Mouse (Mus musculus) liver, embryonic 16.5 days (tissue): ENCODE results near the gene Ptgis. TPM values are rescaled to one million over a fixed set of nuclear protein-coding genes. Genes with fewer than 3 reads are reported as not detected.

Source experiments
- ATAC-seq: fragments of 200-750 bp; cut with Nextera tagmentation; 2 replicates; pipeline ENCODE4 v1.8.0; 2017; ENCODE audit warnings: low read depth, mild to moderate bottlenecking, moderate number of reproducible peaks, moderate library complexity
- H3K27ac ChIP-seq: fragments of 300-500 bp; sonication (generic); 2 replicates; pipeline ENCODE4 v1.5.1; 2014; ENCODE audit warnings: mild to moderate bottlenecking, low read length
- H3K27me3 ChIP-seq: fragments of 300-500 bp; sonication (generic); 2 replicates; pipeline ENCODE4 v1.6.1; 2014; ENCODE audit warnings: low read depth, low read length, mixed read lengths; ENCODE audit not compliant: control insufficient read depth, insufficient read depth
- H3K36me3 ChIP-seq: fragments of 300-500 bp; sonication (generic); 2 replicates; pipeline ENCODE4 v1.6.1; 2014; ENCODE audit warnings: mild to moderate bottlenecking; ENCODE audit not compliant: control insufficient read depth, insufficient read depth
- H3K4me1 ChIP-seq: fragments of 300-500 bp; sonication (generic); 2 replicates; pipeline ENCODE4 v1.6.1; 2014; ENCODE audit warnings: low read depth, low read length, mixed read lengths; ENCODE audit not compliant: control insufficient read depth
- H3K4me2 ChIP-seq: fragments of 300-500 bp; sonication (generic); 2 replicates; pipeline ENCODE4 v1.6.1; 2014; ENCODE audit warnings: low read depth, low read length, mixed read lengths
- H3K4me3 ChIP-seq: fragments of 300-500 bp; sonication (generic); 2 replicates; pipeline ENCODE4 v1.5.1; 2014; ENCODE audit warnings: low read depth, mild to moderate bottlenecking, low read length
- H3K9ac ChIP-seq: fragments of 300-500 bp; sonication (generic); 2 replicates; pipeline ENCODE4 v1.6.1; 2014; ENCODE audit warnings: low read depth, low read length
- H3K9me3 ChIP-seq: fragments of 300-500 bp; sonication (generic); replicated peaks from 2 replicates; pipeline ENCODE4 v1.6.1; 2016; ENCODE audit warnings: low read length; ENCODE audit not compliant: control insufficient read depth
- WGBS: fragments of 180-500 bp; shearing (Covaris S2); extraction: QIAGEN DNeasy Blood & Tissue Kit; methylation state at CpG from one replicate; pipeline ENCODE4 v1.1.7; 2014; ENCODE audit not compliant: insufficient replicate concordance; 5-methylcytosine and 5-hydroxymethylcytosine counted together
- polyA plus RNA-seq: library from polyadenylated mRNA; unstranded; fragments of >200 nt; fragmentation: Nextera tagmentation; extraction: Ambion mirVana; gene quantifications from 2 replicates; pipeline ENCODE4 v1.2.1, GENCODE M21; 2015

The Ptgis gene
- polyA plus RNA-seq, 1 experiment from 2014 or later, result 1.2 TPM

GRCm38 (mm10) chr2:167253476-167253875 lies 13.1 kb upstream of the Ptgis start:
- no peaks in the 10 kb centered on the region for H3K36me3 ChIP-seq
- H3K9me3 ChIP-seq, result no peaks in the 10 kb centered on the region
- no peak for ATAC-seq
- H3K4me2 ChIP-seq, result no peak overlapping the region
- H3K27me3 ChIP-seq, result no peaks in the 10 kb centered on the region
- H3K27ac ChIP-seq, result no peak overlapping the region
- H3K9ac ChIP-seq, result no peak overlapping the region
- WGBS, result 47% methylated on average over 5 of the region's 5 CpGs
- H3K4me1 ChIP-seq, result no peaks in the 10 kb centered on the region
- H3K4me3 ChIP-seq, result no peak overlapping the region

DNA sequence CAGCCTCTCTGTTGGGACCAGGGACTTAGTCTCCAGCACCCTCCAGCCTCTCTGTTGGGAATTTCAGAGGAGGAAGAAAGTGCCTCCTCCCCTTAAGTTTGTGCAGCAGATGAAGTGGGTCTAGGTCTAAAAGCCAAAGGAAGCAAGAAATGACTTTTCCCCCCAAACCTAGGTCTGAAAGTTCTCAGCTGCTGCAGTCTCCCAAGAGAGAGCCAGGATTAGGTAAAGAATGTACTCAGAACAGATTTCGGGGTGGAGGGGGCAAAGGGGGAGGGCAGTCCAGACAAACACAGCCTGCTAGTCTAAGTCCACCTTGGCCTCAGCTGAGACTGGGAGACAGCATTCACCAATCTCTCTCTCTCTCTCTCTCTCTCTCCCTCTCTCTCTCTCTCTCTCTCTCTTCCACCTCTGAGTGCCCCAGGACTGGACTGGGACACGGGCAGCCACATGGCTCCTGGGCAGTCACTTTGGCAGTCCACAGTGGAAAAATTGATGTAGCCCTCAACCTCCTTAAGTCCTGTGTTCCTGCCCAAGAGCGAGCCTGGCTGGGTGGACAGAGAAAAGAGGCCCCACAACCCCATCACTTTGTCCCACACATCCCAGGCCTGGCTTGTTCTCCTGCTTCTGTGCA lies 11.8 kb upstream of the Ptgis start:
- WGBS, result 52% methylated on average over 3 of the region's 3 CpGs
- no peaks in the 10 kb centered on the region for H3K4me1 ChIP-seq
- ATAC-seq, result no peak
- no peaks in the 10 kb centered on the region for H3K27me3 ChIP-seq
- no peak overlapping the region for H3K4me2 ChIP-seq
- no peak overlapping the region for H3K9ac ChIP-seq
- no peaks in the 10 kb centered on the region for H3K9me3 ChIP-seq
- no peak overlapping the region for H3K4me3 ChIP-seq
- H3K36me3 ChIP-seq, result no peaks in the 10 kb centered on the region
- H3K27ac ChIP-seq, result no peak overlapping the region

GRCm38 (mm10) chr2:167250736-167251337 lies 10.4 kb upstream of the Ptgis start:
- Histone ChIP-seq H3K4me2 (no peak overlapping the region), H3K27ac (no peak overlapping the region), H3K36me3 (no peaks in the 10 kb centered on the region), H3K4me1 (no peaks in the 10 kb centered on the region), H3K4me3 (no peak overlapping the region), H3K9me3 (no peaks in the 10 kb centered on the region), H3K9ac (no peak overlapping the region), H3K27me3 (no peaks in the 10 kb centered on the region)
- no peak for ATAC-seq
- 43% methylated on average over 7 of the region's 7 CpGs for WGBS

GRCm38 (mm10) chr2:167250003-167250735 lies 9.8 kb upstream of the Ptgis start:
- no peak overlapping the region for H3K4me3 ChIP-seq
- ATAC-seq, result no peak
- H3K27me3 ChIP-seq, result no peaks in the 10 kb centered on the region
- H3K4me2 ChIP-seq, result no peak overlapping the region
- H3K4me1 ChIP-seq, result no peaks in the 10 kb centered on the region
- no peak overlapping the region for H3K27ac ChIP-seq
- no peak overlapping the region for H3K9ac ChIP-seq
- H3K36me3 ChIP-seq, result no peaks in the 10 kb centered on the region
- no peaks in the 10 kb centered on the region for H3K9me3 ChIP-seq
- WGBS, result 57% methylated on average over 7 of the region's 11 CpGs

DNA sequence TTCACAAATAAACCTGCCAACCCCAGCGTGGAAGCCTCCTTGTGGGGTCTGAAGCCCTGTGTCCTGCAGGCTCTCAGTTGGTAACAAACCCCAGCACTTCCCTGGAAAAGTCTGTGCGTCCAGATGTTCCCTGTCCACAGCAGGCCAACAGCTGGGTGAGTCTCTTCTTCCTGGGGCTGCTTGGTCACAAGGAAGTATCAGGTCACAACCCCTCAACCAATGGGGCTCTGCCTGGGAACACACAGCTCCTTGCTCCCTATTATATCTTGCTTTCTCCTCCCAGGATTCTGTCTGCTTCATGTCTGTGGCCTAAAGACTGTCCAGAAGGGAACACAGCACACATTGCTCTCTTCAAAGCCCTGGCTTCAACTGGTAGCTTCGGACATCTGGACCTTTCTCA lies 9.2 kb upstream of the Ptgis start:
- H3K36me3 ChIP-seq, result no peaks in the 10 kb centered on the region
- no peak overlapping the region for H3K4me3 ChIP-seq
- ATAC-seq, result no peak
- 60% methylated on average over 3 of the region's 3 CpGs for WGBS
- no peaks in the 10 kb centered on the region for H3K27me3 ChIP-seq
- no peaks in the 10 kb centered on the region for H3K4me1 ChIP-seq
- H3K27ac ChIP-seq, result no peak overlapping the region
- H3K9me3 ChIP-seq, result no peaks in the 10 kb centered on the region
- no peak overlapping the region for H3K4me2 ChIP-seq
- H3K9ac ChIP-seq, result no peak overlapping the region

DNA sequence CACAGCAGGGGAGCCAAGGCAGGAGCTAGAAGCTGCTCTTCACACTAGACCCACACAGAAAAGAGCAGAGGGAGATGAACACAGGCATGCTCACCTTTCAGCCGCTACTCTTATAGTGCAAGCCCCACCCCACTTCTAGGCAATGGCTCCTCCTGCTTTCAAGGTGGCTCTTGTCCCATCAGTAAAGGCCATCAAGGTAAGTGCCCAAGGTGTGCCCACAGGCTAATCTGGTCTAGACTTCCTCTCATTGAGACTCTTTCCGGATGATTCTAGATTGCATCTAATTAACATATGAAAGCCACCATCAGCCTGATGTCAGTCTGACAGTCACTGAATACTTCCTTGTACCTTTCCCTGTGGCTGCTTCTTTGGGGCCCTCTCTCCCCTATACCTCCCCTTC lies 7.4 kb upstream of the Ptgis start:
- Histone ChIP-seq H3K9me3 (no peaks in the 10 kb centered on the region), H3K9ac (no peak overlapping the region), H3K4me3 (no peak overlapping the region), H3K36me3 (no peaks in the 10 kb centered on the region), H3K27ac (no peak overlapping the region), H3K4me2 (no peak overlapping the region), H3K27me3 (no peaks in the 10 kb centered on the region), H3K4me1 (no peaks in the 10 kb centered on the region)
- ATAC-seq, result no peak
- 54% methylated on average over 2 of the region's 2 CpGs for WGBS

- no peak overlapping the region for H3K4me2 ChIP-seq
- H3K9ac ChIP-seq, result no peak overlapping the region
- no peak for ATAC-seq
- H3K9me3 ChIP-seq, result no peaks in the 10 kb centered on the region
- no peaks in the 10 kb centered on the region for H3K4me1 ChIP-seq
- no peaks in the 10 kb centered on the region; the same call in 1 of the 2 replicates for H3K27me3 ChIP-seq
- no peaks in the 10 kb centered on the region for H3K36me3 ChIP-seq
- H3K27ac ChIP-seq, result no peak overlapping the region
- no peak overlapping the region for H3K4me3 ChIP-seq
- 68% methylated on average over 7 of the region's 7 CpGs for WGBS
Measured at GRCm38 (mm10) chr2:167246704-167247103, 6.3 kb upstream of the Ptgis start.

GRCm38 (mm10) chr2:167244892-167245291 lies 4.5 kb upstream of the Ptgis start:
- no peak overlapping the region for H3K4me2 ChIP-seq
- H3K4me1 ChIP-seq, result no peaks in the 10 kb centered on the region
- WGBS, result 53% methylated on average over 4 of the region's 4 CpGs
- no peaks in the 10 kb centered on the region for H3K36me3 ChIP-seq
- no peak for ATAC-seq
- no peak overlapping the region for H3K27ac ChIP-seq
- H3K9me3 ChIP-seq, result no peaks in the 10 kb centered on the region
- H3K9ac ChIP-seq, result no peak overlapping the region
- H3K4me3 ChIP-seq, result no peak overlapping the region
- H3K27me3 ChIP-seq, result peaks cover 12% of the 10 kb centered on the region
